Mouse (Mus musculus): ENCODE measurements around the gene Sh3glb1. TPM values are rescaled to one million over a fixed set of nuclear protein-coding genes. Genes with fewer than 3 reads are reported as not detected.

Gene Sh3glb1
- polyA plus RNA-seq, 1 experiment from 2014 or later: 145 TPM

- Histone ChIP-seq H3K27ac (ENCODE audit: poor library complexity, severe bottlenecking) (no peak overlapping the region), H3K9me3 (replicated peaks) (no peaks in the 10 kb centered on the region), H3K4me1 (replicated peaks) (peaks cover 7% of the 10 kb centered on the region), H3K27me3 (replicated peaks) (no peaks in the 10 kb centered on the region), H3K4me3 (no peak overlapping the region), H3K36me3 (peaks cover 44% of the 10 kb centered on the region), H3K4me2 (no peak overlapping the region), H3K9ac (no peak overlapping the region)
- ATAC-seq (ENCODE audit: insufficient number of reproducible peaks, low FRiP score): no peak
- 83% methylated on average over 8 of the region's 8 CpGs for WGBS
Measured at GRCm38 (mm10) chr3:144688284-144688683, 31.9 kb downstream of the Sh3glb1 start.

GRCm38 (mm10) chr3:144687618-144688017 lies 32.5 kb downstream of the Sh3glb1 start:
- Histone ChIP-seq H3K27ac (ENCODE audit: poor library complexity, severe bottlenecking) (no peak overlapping the region), H3K4me1 (replicated peaks) (peaks cover 11% of the 10 kb centered on the region), H3K4me2 (no peak overlapping the region), H3K36me3 (peaks cover 38% of the 10 kb centered on the region), H3K9me3 (replicated peaks) (no peaks in the 10 kb centered on the region), H3K4me3 (no peak overlapping the region), H3K9ac (no peak overlapping the region), H3K27me3 (replicated peaks) (no peaks in the 10 kb centered on the region)
- ATAC-seq (ENCODE audit: insufficient number of reproducible peaks, low FRiP score): no peak
- WGBS: 88% methylated on average over 9 of the region's 9 CpGs

GRCm38 (mm10) chr3:144686146-144686545 lies 34.0 kb downstream of the Sh3glb1 start:
- Histone ChIP-seq H3K36me3 (peaks cover 38% of the 10 kb centered on the region), H3K4me1 (replicated peaks) (peaks cover 11% of the 10 kb centered on the region), H3K27ac (ENCODE audit: poor library complexity, severe bottlenecking) (no peak overlapping the region), H3K4me3 (no peak overlapping the region), H3K9me3 (replicated peaks) (no peaks in the 10 kb centered on the region), H3K27me3 (replicated peaks) (no peaks in the 10 kb centered on the region), H3K9ac (no peak overlapping the region), H3K4me2 (no peak overlapping the region)
- 83% methylated on average over 5 of the region's 5 CpGs for WGBS
- ATAC-seq (ENCODE audit: insufficient number of reproducible peaks, low FRiP score): no peak

GRCm38 (mm10) chr3:144683136-144683814 lies 36.9 kb downstream of the Sh3glb1 start:
- ATAC-seq (ENCODE audit: insufficient number of reproducible peaks, low FRiP score): no peak
- Histone ChIP-seq H3K4me2 (no peak overlapping the region), H3K4me1 (replicated peaks) (peaks cover 7% of the 10 kb centered on the region), H3K36me3 (peaks cover 22% of the 10 kb centered on the region), H3K27ac (ENCODE audit: poor library complexity, severe bottlenecking) (no peak overlapping the region), H3K9me3 (replicated peaks) (no peaks in the 10 kb centered on the region), H3K4me3 (no peak overlapping the region), H3K9ac (no peak overlapping the region), H3K27me3 (replicated peaks) (no peaks in the 10 kb centered on the region)
- WGBS: 54% methylated on average over 12 of the region's 12 CpGs

GRCm38 (mm10) chr3:144681542-144681941 lies 38.6 kb downstream of the Sh3glb1 start:
- 67% methylated on average over 5 of the region's 5 CpGs for WGBS
- Histone ChIP-seq H3K27ac (ENCODE audit: poor library complexity, severe bottlenecking) (no peak overlapping the region), H3K9ac (no peak overlapping the region), H3K36me3 (peaks cover 11% of the 10 kb centered on the region), H3K4me3 (no peak overlapping the region), H3K4me1 (replicated peaks) (peaks cover 7% of the 10 kb centered on the region), H3K9me3 (replicated peaks) (no peaks in the 10 kb centered on the region), H3K4me2 (no peak overlapping the region), H3K27me3 (replicated peaks) (no peaks in the 10 kb centered on the region)
- ATAC-seq (ENCODE audit: insufficient number of reproducible peaks, low FRiP score): no peak

GRCm38 (mm10) chr3:144679701-144680159 lies 40.4 kb downstream of the Sh3glb1 start:
- no peak for ATAC-seq (ENCODE audit: insufficient number of reproducible peaks, low FRiP score)
- Histone ChIP-seq H3K27me3 (replicated peaks) (no peaks in the 10 kb centered on the region), H3K36me3 (peaks cover under 1% of the 10 kb centered on the region; the same call in 1 of the 2 replicates), H3K4me2 (no peak overlapping the region), H3K4me3 (no peak overlapping the region), H3K9me3 (replicated peaks) (no peaks in the 10 kb centered on the region), H3K4me1 (replicated peaks) (peaks cover 7% of the 10 kb centered on the region), H3K9ac (no peak overlapping the region), H3K27ac (ENCODE audit: poor library complexity, severe bottlenecking) (no peak overlapping the region)
- WGBS: 79% methylated on average over 8 of the region's 8 CpGs

- no peak for ATAC-seq (ENCODE audit: insufficient number of reproducible peaks, low FRiP score)
- Histone ChIP-seq H3K27ac (ENCODE audit: poor library complexity, severe bottlenecking) (no peak overlapping the region), H3K9ac (no peak overlapping the region), H3K4me3 (no peak overlapping the region), H3K9me3 (replicated peaks) (no peaks in the 10 kb centered on the region), H3K27me3 (replicated peaks) (no peaks in the 10 kb centered on the region), H3K36me3 (no peaks in the 10 kb centered on the region), H3K4me2 (no peak overlapping the region), H3K4me1 (replicated peaks) (peaks cover 7% of the 10 kb centered on the region)
- WGBS: 59% methylated on average over 4 of the region's 4 CpGs
Measured at GRCm38 (mm10) chr3:144679137-144679536, 41.0 kb downstream of the Sh3glb1 start.

GRCm38 (mm10) chr3:144677751-144678150 lies 42.4 kb downstream of the Sh3glb1 start:
- no peaks in the 10 kb centered on the region for H3K9me3 ChIP-seq (replicated peaks)
- no peak for ATAC-seq (ENCODE audit: insufficient number of reproducible peaks, low FRiP score)

GRCm38 (mm10) chr3:144676249-144676648 lies 43.9 kb downstream of the Sh3glb1 start:
- Histone ChIP-seq H3K9me3 (replicated peaks) (no peaks in the 10 kb centered on the region), H3K36me3 (no peaks in the 10 kb centered on the region), H3K4me1 (replicated peaks) (no peaks in the 10 kb centered on the region), H3K9ac (no peak overlapping the region), H3K27me3 (replicated peaks) (0 out of 2 replicates have a peak, but pooled peaks cover 3% of the 10 kb centered on the region), H3K4me3 (no peak overlapping the region), H3K4me2 (no peak overlapping the region), H3K27ac (ENCODE audit: poor library complexity, severe bottlenecking) (no peak overlapping the region)
- ATAC-seq (ENCODE audit: insufficient number of reproducible peaks, low FRiP score): no peak
- 86% methylated on average over 9 of the region's 9 CpGs for WGBS

More at GRCm38 (mm10) chr3:144677751-144678150, 42.4 kb downstream of the Sh3glb1 start:
- Histone ChIP-seq H3K4me1 (replicated peaks) (no peaks in the 10 kb centered on the region), H3K4me3 (no peak overlapping the region), H3K4me2 (no peak overlapping the region), H3K27me3 (replicated peaks) (no peaks in the 10 kb centered on the region), H3K36me3 (no peaks in the 10 kb centered on the region), H3K27ac (ENCODE audit: poor library complexity, severe bottlenecking) (no peak overlapping the region), H3K9ac (no peak overlapping the region)
- WGBS: 88% methylated on average over 6 of the region's 6 CpGs

- no peak overlapping the region for H3K4me2 ChIP-seq
- no peak for ATAC-seq (ENCODE audit: insufficient number of reproducible peaks, low FRiP score)
- 49% methylated on average over 8 of the region's 8 CpGs for WGBS
Measured at GRCm38 (mm10) chr3:144672016-144672415, 48.1 kb downstream of the Sh3glb1 start.

GRCm38 (mm10) chr3:144669944-144670874 lies 49.9 kb downstream of the Sh3glb1 start:
- WGBS: 40% methylated on average over 14 of the region's 14 CpGs
- H3K4me1 ChIP-seq (replicated peaks): peaks cover 11% of the 10 kb centered on the region
- no peak overlapping the region for H3K4me3 ChIP-seq
- H3K27ac ChIP-seq (ENCODE audit: poor library complexity, severe bottlenecking): peak overlapping the region; percentile 13; the same call in 1 of the 2 replicates
- H3K9ac ChIP-seq: no peak overlapping the region
- H3K4me2 ChIP-seq: no peak overlapping the region
- no peaks in the 10 kb centered on the region for H3K36me3 ChIP-seq
- 0 out of 2 replicates have a peak, but pooled peaks cover 3% of the 10 kb centered on the region for H3K27me3 ChIP-seq (replicated peaks)
- no peaks in the 10 kb centered on the region for H3K9me3 ChIP-seq (replicated peaks)
- peak; percentile 95 for ATAC-seq (ENCODE audit: insufficient number of reproducible peaks, low FRiP score)

More at GRCm38 (mm10) chr3:144672016-144672415, 48.1 kb downstream of the Sh3glb1 start:
- Histone ChIP-seq H3K9ac (no peak overlapping the region), H3K27me3 (replicated peaks) (0 out of 2 replicates have a peak, but pooled peaks cover 3% of the 10 kb centered on the region), H3K9me3 (replicated peaks) (no peaks in the 10 kb centered on the region), H3K27ac (ENCODE audit: poor library complexity, severe bottlenecking) (no peak overlapping the region), H3K4me1 (replicated peaks) (peaks cover 10% of the 10 kb centered on the region), H3K36me3 (no peaks in the 10 kb centered on the region), H3K4me3 (no peak overlapping the region)
